Mouse (Mus musculus) heart, embryonic 13.5 days (tissue): Measurements from ENCODE around the gene Pabpn1l. TPM values are rescaled to one million over a fixed set of nuclear protein-coding genes. Genes with fewer than 3 reads are reported as not detected.
A peak's percentile ranks its signal among the peaks of the same experiment; 100 is the strongest.

ENCODE experiments used
- ATAC-seq: fragments of 200-750 bp; cut with Nextera tagmentation; 2 replicates; pipeline ENCODE4 v1.8.0; 2017; ENCODE audit warnings: moderate TSS enrichment; ENCODE audit not compliant: insufficient number of reproducible peaks, low FRiP score, low TSS enrichment; ENCODE audit errors: extremely low read depth
- H3K27ac ChIP-seq: fragments of 300-500 bp; sonication (generic); replicated peaks from 2 replicates; pipeline ENCODE4 v1.5.1; 2015; ENCODE audit warnings: moderate library complexity, mild to moderate bottlenecking, inconsistent platforms
- H3K27me3 ChIP-seq: fragments of 300-500 bp; sonication (generic); replicated peaks from 2 replicates; pipeline ENCODE4 v1.6.1; 2015; ENCODE audit warnings: mild to moderate bottlenecking, inconsistent platforms
- H3K36me3 ChIP-seq: fragments of 300-500 bp; sonication (generic); 2 replicates; pipeline ENCODE4 v1.6.1; 2015; ENCODE audit warnings: mild to moderate bottlenecking, inconsistent platforms
- H3K4me1 ChIP-seq: fragments of 300-500 bp; sonication (generic); 2 replicates; pipeline ENCODE4 v1.6.1; 2015; ENCODE audit warnings: inconsistent platforms
- H3K4me2 ChIP-seq: fragments of 300-500 bp; sonication (generic); 2 replicates; pipeline ENCODE4 v1.6.1; 2015; ENCODE audit warnings: inconsistent platforms, mild to moderate bottlenecking, moderate library complexity
- H3K4me3 ChIP-seq: fragments of 300-500 bp; sonication (generic); 2 replicates; pipeline ENCODE4 v1.5.1; 2015; ENCODE audit warnings: moderate library complexity, mild to moderate bottlenecking, inconsistent platforms
- H3K9ac ChIP-seq: fragments of 300-500 bp; sonication (generic); 2 replicates; pipeline ENCODE4 v1.6.1; 2015; ENCODE audit warnings: inconsistent platforms, mild to moderate bottlenecking, moderate library complexity
- H3K9me3 ChIP-seq: fragments of 300-500 bp; sonication (generic); 2 replicates; pipeline ENCODE4 v1.6.1; 2016; ENCODE audit warnings: inconsistent platforms
- WGBS: fragments of 180-500 bp; shearing (Covaris S2); methylation state at CpG from one replicate; pipeline ENCODE4 v1.1.7; 2015; ENCODE audit warnings: mixed read lengths; 5-methylcytosine and 5-hydroxymethylcytosine counted together
- polyA plus RNA-seq: library from polyadenylated mRNA; unstranded; fragments of >200 nt; fragmentation: Nextera tagmentation; extraction: Ambion mirVana; gene quantifications from 2 replicates; pipeline ENCODE4 v1.2.1, GENCODE M21; 2015

The Pabpn1l gene
- polyA plus RNA-seq, 1 experiment from 2014 or later = not detected

GRCm38 (mm10) chr8:122593240-122593639 lies 29.3 kb downstream of the Pabpn1l start:
- no peaks in the 10 kb centered on the region for H3K9me3 ChIP-seq
- no peak overlapping the region for H3K27ac ChIP-seq
- ATAC-seq = no peak
- peak overlapping the region; percentile 19 for H3K9ac ChIP-seq
- H3K4me3 ChIP-seq = no peak overlapping the region
- peaks cover 14% of the 10 kb centered on the region for H3K4me1 ChIP-seq
- WGBS = 54% methylated on average over 12 of the region's 12 CpGs
- H3K36me3 ChIP-seq = peaks cover 15% of the 10 kb centered on the region
- peaks cover 6% of the 10 kb centered on the region; the same call in 1 of the 2 replicates for H3K27me3 ChIP-seq
- no peak overlapping the region for H3K4me2 ChIP-seq

GRCm38 (mm10) chr8:122586749-122587148 lies 35.8 kb downstream of the Pabpn1l start:
- Histone ChIP-seq H3K36me3 (no peaks in the 10 kb centered on the region), H3K4me1 (peaks cover 9% of the 10 kb centered on the region), H3K4me3 (no peak overlapping the region), H3K9me3 (no peaks in the 10 kb centered on the region), H3K27ac (no peak overlapping the region), H3K9ac (no peak overlapping the region), H3K27me3 (no peaks in the 10 kb centered on the region), H3K4me2 (no peak overlapping the region)
- ATAC-seq = no peak
- WGBS = 85% methylated on average over 10 of the region's 10 CpGs

- H3K4me3 ChIP-seq = no peak overlapping the region
- no peak overlapping the region for H3K9ac ChIP-seq
- ATAC-seq = no peak
- WGBS = 70% methylated on average over 7 of the region's 7 CpGs
- no peak overlapping the region for H3K27ac ChIP-seq
- no peaks in the 10 kb centered on the region for H3K9me3 ChIP-seq
- H3K4me1 ChIP-seq = peaks cover 9% of the 10 kb centered on the region
- no peaks in the 10 kb centered on the region for H3K36me3 ChIP-seq
- H3K27me3 ChIP-seq = no peaks in the 10 kb centered on the region
- no peak overlapping the region for H3K4me2 ChIP-seq
Observed at GRCm38 (mm10) chr8:122586171-122586570, 36.4 kb downstream of the Pabpn1l start.

DNA sequence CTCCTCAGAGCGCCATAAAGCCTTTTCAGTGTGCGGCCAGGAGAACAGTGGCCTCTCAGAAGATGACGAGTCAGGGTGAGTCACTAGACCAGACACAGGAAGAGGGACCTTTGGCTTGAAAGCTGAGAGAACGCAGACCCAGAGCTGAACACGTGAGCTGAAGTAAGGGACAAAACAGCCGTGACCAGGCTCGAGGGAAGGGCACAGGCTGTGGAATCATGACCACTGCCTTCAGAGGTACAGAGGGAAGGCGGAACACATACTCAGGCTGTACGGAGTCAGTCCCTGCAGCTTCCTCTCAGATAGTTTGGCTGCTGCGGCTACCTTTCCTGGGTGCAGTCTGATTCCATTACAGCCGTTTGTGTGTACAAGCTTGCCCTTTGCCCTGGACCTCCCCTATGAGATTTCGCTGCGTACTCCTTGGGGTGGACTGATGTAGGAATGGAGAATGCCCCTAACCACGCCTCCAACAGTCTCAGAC lies 37.1 kb downstream of the Pabpn1l start:
- H3K4me1 ChIP-seq = peaks cover 9% of the 10 kb centered on the region
- 50% methylated on average over 14 of the region's 14 CpGs for WGBS

GRCm38 (mm10) chr8:122584981-122585380 lies 37.6 kb downstream of the Pabpn1l start:
- no peak overlapping the region for H3K4me3 ChIP-seq
- H3K27me3 ChIP-seq = 0 out of 2 replicates have a peak, but pooled peaks cover 2% of the 10 kb centered on the region
- ATAC-seq = no peak
- peaks cover 10% of the 10 kb centered on the region for H3K4me1 ChIP-seq
- H3K36me3 ChIP-seq = no peaks in the 10 kb centered on the region
- no peak overlapping the region for H3K9ac ChIP-seq
- H3K27ac ChIP-seq = no peak overlapping the region
- no peak overlapping the region for H3K4me2 ChIP-seq
- WGBS = 66% methylated on average over 9 of the region's 9 CpGs
- no peaks in the 10 kb centered on the region for H3K9me3 ChIP-seq

More for the DNA sequence above, 37.1 kb downstream of the Pabpn1l start:
- Histone ChIP-seq H3K9me3 (no peaks in the 10 kb centered on the region), H3K4me2 (no peak overlapping the region), H3K4me3 (no peak overlapping the region), H3K27me3 (0 out of 2 replicates have a peak, but pooled peaks cover under 1% of the 10 kb centered on the region), H3K36me3 (no peaks in the 10 kb centered on the region), H3K27ac (no peak overlapping the region; the same call in 1 of the 2 replicates), H3K9ac (no peak overlapping the region)
- no peak for ATAC-seq

- Histone ChIP-seq H3K36me3 (no peaks in the 10 kb centered on the region), H3K27me3 (0 out of 2 replicates have a peak, but pooled peaks cover 2% of the 10 kb centered on the region), H3K9ac (no peak overlapping the region), H3K27ac (no peak overlapping the region), H3K4me3 (no peak overlapping the region), H3K4me1 (peaks cover 33% of the 10 kb centered on the region), H3K9me3 (no peaks in the 10 kb centered on the region), H3K4me2 (no peak overlapping the region)
- no peak for ATAC-seq
- 43% methylated on average over 13 of the region's 15 CpGs for WGBS
Observed at GRCm38 (mm10) chr8:122580926-122581325, 41.6 kb downstream of the Pabpn1l start.

DNA sequence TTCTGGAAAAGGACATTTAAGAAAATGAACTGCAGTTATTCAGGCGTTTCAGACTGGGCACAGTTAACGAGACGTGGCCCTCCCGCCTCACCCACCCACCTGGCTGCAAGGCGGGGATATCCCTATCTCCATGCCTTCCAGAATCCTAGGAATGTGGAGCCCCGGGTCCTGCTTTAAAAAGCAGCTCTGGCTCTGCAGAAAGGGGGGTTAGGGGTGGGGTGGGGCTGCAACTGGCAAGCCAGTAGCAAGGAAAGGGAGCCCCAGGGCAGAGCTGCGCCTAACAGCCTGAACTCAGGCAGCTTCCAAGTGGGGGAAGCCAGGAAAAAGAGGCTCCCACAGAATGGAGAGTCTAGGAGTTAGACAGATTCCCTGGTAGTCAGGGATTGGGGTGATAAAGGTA lies 43.3 kb downstream of the Pabpn1l start:
- Histone ChIP-seq H3K27me3 (0 out of 2 replicates have a peak, but pooled peaks cover 2% of the 10 kb centered on the region), H3K9ac (peak overlapping the region; percentile 67), H3K9me3 (no peaks in the 10 kb centered on the region), H3K4me2 (no peak overlapping the region; the same call in 1 of the 2 replicates), H3K4me1 (peaks cover 42% of the 10 kb centered on the region), H3K4me3 (no peak overlapping the region), H3K36me3 (peaks cover 6% of the 10 kb centered on the region), H3K27ac (no peak overlapping the region)
- ATAC-seq = no peak
- 27% methylated on average over 7 of the region's 7 CpGs for WGBS

DNA sequence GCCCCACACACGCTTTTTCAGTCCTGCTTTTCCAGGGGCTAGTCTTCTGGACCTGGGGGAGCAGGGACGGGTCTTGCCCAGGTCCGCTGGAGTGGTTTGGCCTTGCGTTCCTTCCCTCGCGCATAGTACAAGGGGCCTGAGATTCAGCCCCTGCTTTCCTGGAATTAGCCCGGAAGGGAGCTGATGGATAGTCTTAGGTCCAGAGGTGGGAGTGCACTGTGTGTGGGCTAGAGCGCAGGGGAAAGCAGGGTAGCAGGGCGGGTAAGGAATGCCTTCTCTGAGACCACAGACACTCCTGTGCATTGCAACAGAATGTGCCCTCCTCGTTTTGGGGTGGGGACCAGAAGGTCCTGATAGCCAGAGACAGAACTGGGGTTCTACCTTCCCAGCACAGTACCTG lies 45.4 kb downstream of the Pabpn1l start:
- Histone ChIP-seq H3K9ac (peak overlapping the region; percentile 86), H3K4me3 (peak overlapping the region; percentile 75)
- no peak for ATAC-seq

GRCm38 (mm10) chr8:122576648-122577022 lies 45.9 kb downstream of the Pabpn1l start, which contains the start of gene Aprt:
Gene Aprt (minus strand): TSS chr8:122576909.
- Histone ChIP-seq H3K27ac (peak within 1 kb of the TSS; percentile 62), H3K4me2 (peak within 1 kb of the TSS; percentile 89), H3K9ac (peak within 1 kb of the TSS; percentile 86), H3K36me3 (peaks cover 31% of the 10 kb centered on the region), H3K4me3 (peak within 1 kb of the TSS; percentile 75), H3K4me1 (peaks cover 45% of the 10 kb centered on the region), H3K27me3 (0 out of 2 replicates have a peak, but pooled peaks cover 2% of the 10 kb centered on the region), H3K9me3 (no peaks in the 10 kb centered on the region)
- peak; percentile 88 for ATAC-seq
- WGBS = under 1% methylated on average over 39 of the region's 39 CpGs

More for the DNA sequence above, 45.4 kb downstream of the Pabpn1l start:
- Histone ChIP-seq H3K9me3 (no peaks in the 10 kb centered on the region), H3K27me3 (0 out of 2 replicates have a peak, but pooled peaks cover 2% of the 10 kb centered on the region), H3K4me1 (peaks cover 45% of the 10 kb centered on the region), H3K27ac (no peak overlapping the region; the same call in 1 of the 2 replicates), H3K36me3 (peaks cover 27% of the 10 kb centered on the region), H3K4me2 (peak overlapping the region; percentile 89)
- 38% methylated on average over 10 of the region's 10 CpGs for WGBS

DNA sequence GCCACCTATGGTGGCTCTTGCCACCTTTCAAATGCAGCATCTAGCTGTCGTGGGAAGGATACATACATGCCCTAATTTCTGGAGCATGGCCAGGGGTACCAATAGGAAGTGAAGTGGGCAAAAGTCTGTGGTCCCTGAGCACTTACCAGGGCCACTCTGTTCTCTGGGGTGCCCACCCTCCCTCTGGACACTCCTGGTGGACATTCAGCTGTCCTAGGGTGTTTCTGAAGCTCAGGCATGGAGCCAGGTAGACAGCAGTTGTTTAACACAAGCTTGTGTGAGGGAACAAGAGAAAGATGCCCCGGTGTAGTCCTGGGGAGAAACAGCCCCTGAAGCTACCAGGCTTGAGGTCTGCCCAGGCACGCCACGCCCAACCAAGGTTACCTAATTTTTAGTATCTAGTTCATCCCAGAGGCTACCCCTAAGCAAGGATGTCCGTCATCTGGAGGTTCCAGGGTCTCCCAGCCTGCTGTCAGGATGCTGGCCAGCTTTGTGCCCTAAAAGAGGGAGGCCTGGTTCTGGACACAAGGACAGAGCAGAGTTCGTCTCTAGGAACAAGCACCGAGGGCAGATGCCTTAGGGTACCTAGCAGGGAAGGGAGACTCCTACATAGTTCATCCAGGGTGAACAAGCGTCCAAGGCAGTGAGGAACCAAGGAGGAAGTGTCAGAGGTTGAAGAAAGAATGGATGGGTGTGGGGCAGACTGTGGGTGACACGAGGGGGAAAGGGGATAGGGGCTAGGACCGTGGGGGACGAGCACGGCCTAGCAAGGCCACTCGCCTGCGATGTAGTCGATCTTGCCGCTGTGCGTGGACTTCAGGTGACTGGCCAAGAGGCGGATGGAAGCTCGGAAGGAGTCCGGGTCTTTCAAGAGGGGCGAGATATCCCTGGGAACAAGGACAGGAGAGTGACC lies 46.5 kb downstream of the Pabpn1l start:
- Histone ChIP-seq H3K27me3 (0 out of 2 replicates have a peak, but pooled peaks cover 2% of the 10 kb centered on the region), H3K36me3 (peaks cover 38% of the 10 kb centered on the region), H3K4me1 (peaks cover 45% of the 10 kb centered on the region), H3K9ac (peak overlapping the region; percentile 86), H3K9me3 (no peaks in the 10 kb centered on the region), H3K4me2 (peak overlapping the region; percentile 89), H3K4me3 (peak overlapping the region; percentile 75), H3K27ac (peak overlapping the region; percentile 62)
- 16% methylated on average over 21 of the region's 21 CpGs for WGBS
- no peak for ATAC-seq

DNA sequence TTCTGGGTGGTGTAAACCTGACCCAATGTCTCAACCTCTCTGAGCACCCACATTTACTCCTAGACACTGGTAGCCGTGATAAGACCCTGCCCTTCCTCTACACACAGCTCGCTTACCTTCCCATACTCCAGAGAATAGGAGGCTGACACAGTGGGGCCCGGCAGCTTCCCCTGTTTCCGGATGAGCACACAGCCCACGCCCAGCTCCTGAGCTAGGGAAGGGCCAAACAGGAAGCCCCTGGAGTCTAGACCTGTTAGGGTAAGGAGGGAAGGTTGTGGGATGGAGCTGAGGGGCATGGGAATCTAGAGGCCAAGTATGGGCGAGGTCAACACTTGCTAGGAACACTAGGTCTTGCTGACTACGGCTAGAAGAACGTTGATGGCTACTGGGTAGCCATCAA lies 47.3 kb downstream of the Pabpn1l start:
- WGBS = 59% methylated on average over 8 of the region's 8 CpGs
- H3K27ac ChIP-seq = peak overlapping the region; percentile 62
- no peaks in the 10 kb centered on the region for H3K9me3 ChIP-seq
- no peak for ATAC-seq
- peaks cover 45% of the 10 kb centered on the region for H3K4me1 ChIP-seq
- peak overlapping the region; percentile 75 for H3K4me3 ChIP-seq
- peaks cover 45% of the 10 kb centered on the region for H3K36me3 ChIP-seq
- peak overlapping the region; percentile 89 for H3K4me2 ChIP-seq
- H3K27me3 ChIP-seq = 0 out of 2 replicates have a peak, but pooled peaks cover under 1% of the 10 kb centered on the region
- H3K9ac ChIP-seq = peak overlapping the region; percentile 86
